Mouse (Mus musculus): ENCODE measurements around the gene Apol9b. TPM values are rescaled to one million over a fixed set of nuclear protein-coding genes. Genes with fewer than 3 reads are reported as not detected.

The Apol9b gene
- polyA plus RNA-seq, 1 experiment, result 0.41 TPM

GRCm38 (mm10) chr15:77756848-77757247 is 28.0 kb downstream of the Apol9b start, which contains the start of gene Apol8:
Gene Apol8 (minus strand): TSS chr15:77757003.
- Histone ChIP-seq H3K4me1 (ENCODE audit: control insufficient read depth, insufficient read depth, low read length) (peaks cover 6% of the 10 kb centered on the region), H3K4me3 (replicated peaks; ENCODE audit: insufficient read depth, low read depth, low read length) (peak within 1 kb of the TSS; percentile 20), H3K27me3 (ENCODE audit: control insufficient read depth, insufficient read depth, low read length) (no peaks in the 10 kb centered on the region), H3K27ac (ENCODE audit: insufficient read depth, low read length) (no peak within 1 kb of the TSS)
- TF ChIP-seq POLR2A (IDR thresholded peaks at IDR 0.05; ENCODE audit: borderline replicate concordance, insufficient read depth, low read length) (no peak), CTCF (IDR thresholded peaks at IDR 0.05; ENCODE audit: borderline replicate concordance, insufficient read depth, low read depth, low read length) (peak; percentile 96)
- peak; percentile 52 to 67 for DNase-seq
- WGBS, result 4% methylated on average over 9 of the region's 9 CpGs

GRCm38 (mm10) chr15:77757586-77758226 is 28.9 kb downstream of the Apol9b start:
- Histone ChIP-seq H3K4me1 (ENCODE audit: control insufficient read depth, insufficient read depth, low read length) (peaks cover 1% of the 10 kb centered on the region), H3K27ac (ENCODE audit: insufficient read depth, low read length) (no peak overlapping the region), H3K4me3 (replicated peaks; ENCODE audit: insufficient read depth, low read depth, low read length) (no peak overlapping the region), H3K27me3 (ENCODE audit: control insufficient read depth, insufficient read depth, low read length) (no peaks in the 10 kb centered on the region)
- no peak for TF ChIP-seq POLR2A (IDR thresholded peaks at IDR 0.05; ENCODE audit: borderline replicate concordance, insufficient read depth, low read length)
- no peak for TF ChIP-seq CTCF (IDR thresholded peaks at IDR 0.05; ENCODE audit: borderline replicate concordance, insufficient read depth, low read depth, low read length)
- WGBS, result 84% methylated on average over 4 of the region's 4 CpGs
- DNase-seq, result no peak

- Histone ChIP-seq H3K27ac (ENCODE audit: insufficient read depth, low read length) (no peak overlapping the region), H3K27me3 (ENCODE audit: control insufficient read depth, insufficient read depth, low read length) (no peaks in the 10 kb centered on the region), H3K4me3 (replicated peaks; ENCODE audit: insufficient read depth, low read depth, low read length) (no peak overlapping the region), H3K4me1 (ENCODE audit: control insufficient read depth, insufficient read depth, low read length) (no peaks in the 10 kb centered on the region)
- 90% methylated on average over 16 of the region's 16 CpGs for WGBS
- no peak for TF ChIP-seq POLR2A (IDR thresholded peaks at IDR 0.05; ENCODE audit: borderline replicate concordance, insufficient read depth, low read length)
- TF ChIP-seq CTCF (IDR thresholded peaks at IDR 0.05; ENCODE audit: borderline replicate concordance, insufficient read depth, low read depth, low read length), result no peak
- no peak for DNase-seq
These were observed 31.2 kb downstream of the Apol9b start for GRCm38 (mm10) chr15:77760037-77760436.

GRCm38 (mm10) chr15:77761083-77761482 is 32.2 kb downstream of the Apol9b start:
- no peak for TF ChIP-seq CTCF (IDR thresholded peaks at IDR 0.05; ENCODE audit: borderline replicate concordance, insufficient read depth, low read depth, low read length)
- no peak for TF ChIP-seq POLR2A (IDR thresholded peaks at IDR 0.05; ENCODE audit: borderline replicate concordance, insufficient read depth, low read length)
- no peak for DNase-seq

GRCm38 (mm10) chr15:77761561-77762380 is 32.9 kb downstream of the Apol9b start:
- Histone ChIP-seq H3K4me3 (replicated peaks; ENCODE audit: insufficient read depth, low read depth, low read length) (no peak overlapping the region), H3K27ac (ENCODE audit: insufficient read depth, low read length) (no peak overlapping the region), H3K27me3 (ENCODE audit: control insufficient read depth, insufficient read depth, low read length) (no peaks in the 10 kb centered on the region), H3K4me1 (ENCODE audit: control insufficient read depth, insufficient read depth, low read length) (no peaks in the 10 kb centered on the region)
- DNase-seq, result peak in 1 of 2 experiments; percentile 44
- TF ChIP-seq CTCF (IDR thresholded peaks at IDR 0.05; ENCODE audit: borderline replicate concordance, insufficient read depth, low read depth, low read length) (peak; percentile 74), POLR2A (IDR thresholded peaks at IDR 0.05; ENCODE audit: borderline replicate concordance, insufficient read depth, low read length) (no peak)
- 59% methylated on average over 22 of the region's 22 CpGs for WGBS

More at GRCm38 (mm10) chr15:77761083-77761482, 32.2 kb downstream of the Apol9b start:
- no peak overlapping the region for H3K27ac ChIP-seq (ENCODE audit: insufficient read depth, low read length)
- WGBS, result 74% methylated on average over 7 of the region's 7 CpGs
- H3K27me3 ChIP-seq (ENCODE audit: control insufficient read depth, insufficient read depth, low read length), result no peaks in the 10 kb centered on the region
- no peak overlapping the region for H3K4me3 ChIP-seq (replicated peaks; ENCODE audit: insufficient read depth, low read depth, low read length)
- no peaks in the 10 kb centered on the region for H3K4me1 ChIP-seq (ENCODE audit: control insufficient read depth, insufficient read depth, low read length)

GRCm38 (mm10) chr15:77763050-77763449 is 34.2 kb downstream of the Apol9b start:
- Histone ChIP-seq H3K27ac (ENCODE audit: insufficient read depth, low read length) (no peak overlapping the region), H3K4me1 (ENCODE audit: control insufficient read depth, insufficient read depth, low read length) (no peaks in the 10 kb centered on the region), H3K27me3 (ENCODE audit: control insufficient read depth, insufficient read depth, low read length) (no peaks in the 10 kb centered on the region), H3K4me3 (replicated peaks; ENCODE audit: insufficient read depth, low read depth, low read length) (no peak overlapping the region)
- WGBS, result 90% methylated on average over 16 of the region's 16 CpGs
- DNase-seq, result no peak
- no peak for TF ChIP-seq CTCF (IDR thresholded peaks at IDR 0.05; ENCODE audit: borderline replicate concordance, insufficient read depth, low read depth, low read length)
- no peak for TF ChIP-seq POLR2A (IDR thresholded peaks at IDR 0.05; ENCODE audit: borderline replicate concordance, insufficient read depth, low read length)

GRCm38 (mm10) chr15:77763702-77764101 is 34.9 kb downstream of the Apol9b start:
- Histone ChIP-seq H3K27ac (ENCODE audit: insufficient read depth, low read length) (no peak overlapping the region), H3K27me3 (ENCODE audit: control insufficient read depth, insufficient read depth, low read length) (no peaks in the 10 kb centered on the region), H3K4me1 (ENCODE audit: control insufficient read depth, insufficient read depth, low read length) (no peaks in the 10 kb centered on the region), H3K4me3 (replicated peaks; ENCODE audit: insufficient read depth, low read depth, low read length) (no peak overlapping the region)
- DNase-seq, result no peak
- no peak for TF ChIP-seq CTCF (IDR thresholded peaks at IDR 0.05; ENCODE audit: borderline replicate concordance, insufficient read depth, low read depth, low read length)
- TF ChIP-seq POLR2A (IDR thresholded peaks at IDR 0.05; ENCODE audit: borderline replicate concordance, insufficient read depth, low read length), result no peak
- WGBS, result 51% methylated on average over 11 of the region's 11 CpGs
